Mouse (Mus musculus): ENCODE measurements around the gene Myh10.

GRCm38 (mm10) chr11:68862260-68862659 is 170.9 kb downstream of the Myh10 start:
- no peak for TF ChIP-seq POLR2A (IDR thresholded peaks at IDR 0.05; ENCODE audit: low read depth, low read length)
- no peak for TF ChIP-seq CTCF (IDR thresholded peaks at IDR 0.05; ENCODE audit: extremely low read depth, insufficient read depth, insufficient read length, insufficient replicate concordance)

Measured in spleen, adult 2 months (tissue).